Mouse (Mus musculus): ENCODE results near the gene Ebi3.
"Not testable (repeated sequence)": the region's sequence is repeated elsewhere in the genome, so short reads cannot be mapped to it uniquely, and the experiment has no call there.

Ebi3 gene

GRCm38 (mm10) chr17:55952447-55953027, at the start of gene Ebi3:
Gene Ebi3 (plus strand): TSS chr17:55952640.
- DNase-seq (ENCODE audit: low spot score in 2 of 2), result no peak

- DNase-seq (ENCODE audit: low spot score in 2 of 2), result no peak
These were observed 49.4 kb upstream of the Ebi3 start for GRCm38 (mm10) chr17:55903087-55903486.

- DNase-seq (ENCODE audit: low spot score in 2 of 2), result no peak
These were observed 48.8 kb upstream of the Ebi3 start for GRCm38 (mm10) chr17:55903687-55904086.

DNA sequence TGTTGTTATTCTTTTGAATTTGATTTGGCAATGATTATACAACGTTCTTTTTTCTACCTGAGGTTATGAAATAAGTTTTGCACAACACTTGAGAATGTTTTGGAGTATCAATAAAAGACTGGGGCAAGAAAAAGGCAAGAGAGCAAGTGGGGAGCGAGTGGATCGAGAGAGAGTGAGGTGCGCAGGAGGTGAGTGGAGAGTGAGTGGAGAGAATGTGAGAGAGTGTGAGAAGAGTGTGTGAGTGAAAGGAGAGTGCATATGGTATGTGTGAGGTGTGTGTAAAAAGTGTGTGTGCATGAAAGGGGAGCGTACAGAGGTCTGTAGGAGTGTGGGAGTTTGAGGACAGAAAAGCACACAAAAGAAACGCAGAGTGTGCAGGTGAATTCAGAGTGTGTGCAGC, 48.3 kb upstream of the Ebi3 start:
- DNase-seq (ENCODE audit: low spot score in 2 of 2), result no peak

GRCm38 (mm10) chr17:55906669-55907068, 45.8 kb upstream of the Ebi3 start:
- DNase-seq (ENCODE audit: low spot score in 2 of 2), result no peak

DNA sequence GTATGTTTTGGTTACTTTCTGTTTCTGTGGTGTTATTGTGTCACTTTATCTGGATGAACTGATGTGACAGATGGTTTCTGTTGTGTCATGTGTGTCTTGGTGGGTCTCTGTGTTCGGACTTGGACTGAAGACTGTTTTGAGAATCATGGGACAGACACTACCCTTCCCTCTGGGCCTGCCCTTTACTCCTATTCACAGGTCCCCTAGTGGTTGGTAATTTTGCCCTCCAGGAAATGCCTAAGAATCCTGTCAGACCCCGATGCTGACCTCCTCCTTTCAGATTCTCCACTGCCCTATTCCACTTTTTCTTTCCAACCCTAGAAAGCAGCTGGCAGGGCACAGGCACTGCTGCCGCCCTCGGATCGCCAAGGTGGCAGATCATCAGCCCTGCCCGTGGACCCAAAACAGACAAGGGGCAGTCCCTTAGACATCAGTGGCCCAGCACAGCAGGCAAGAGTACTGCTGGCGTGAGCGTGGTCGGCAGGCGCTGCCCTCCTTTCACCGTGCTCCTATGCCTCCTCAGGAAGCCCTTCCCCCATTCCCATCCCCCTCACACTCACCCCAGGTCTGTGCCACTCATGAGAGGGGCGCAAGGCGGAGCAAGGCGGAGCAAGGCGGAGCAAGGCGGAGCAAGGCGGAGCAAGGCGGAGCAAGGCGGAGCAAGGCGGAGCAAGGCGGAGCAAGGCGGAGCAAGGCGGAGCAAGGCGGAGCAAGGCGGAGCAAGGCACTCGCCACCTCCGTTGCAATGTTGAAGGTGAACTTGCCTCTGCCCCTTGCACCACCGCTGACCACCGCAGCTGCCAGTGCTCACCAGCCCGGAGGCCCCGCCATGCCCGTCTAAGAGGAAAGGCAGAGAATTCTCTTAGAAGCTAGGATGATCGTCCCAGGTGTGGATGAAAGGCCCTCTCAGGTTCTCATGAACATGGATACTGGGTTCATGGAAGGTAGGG, 20.6 kb upstream of the Ebi3 start:
- DNase-seq (ENCODE audit: low spot score in 2 of 2), result peak in 1 of 2 experiments; percentile 53

DNA sequence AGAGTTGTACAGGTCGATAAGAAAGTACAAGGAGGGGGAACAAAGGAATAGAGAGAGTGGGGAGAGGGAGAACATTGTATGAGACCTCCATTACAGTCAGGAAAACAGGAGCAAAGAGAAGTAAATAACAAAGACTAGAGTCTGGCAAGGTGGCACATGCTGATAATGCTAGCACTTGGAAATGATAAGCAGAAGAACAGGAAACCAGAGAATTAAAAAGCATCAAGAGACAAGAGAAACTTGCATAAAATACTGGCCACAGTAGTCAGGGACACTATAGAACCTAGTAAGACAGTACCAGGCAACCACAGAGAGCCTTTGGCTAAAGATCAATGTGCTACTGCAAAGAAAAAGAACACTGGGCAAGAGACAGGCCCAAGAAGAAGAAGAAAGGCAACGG, 19.8 kb upstream of the Ebi3 start:
- no peak for DNase-seq (ENCODE audit: low spot score in 2 of 2)

DNA sequence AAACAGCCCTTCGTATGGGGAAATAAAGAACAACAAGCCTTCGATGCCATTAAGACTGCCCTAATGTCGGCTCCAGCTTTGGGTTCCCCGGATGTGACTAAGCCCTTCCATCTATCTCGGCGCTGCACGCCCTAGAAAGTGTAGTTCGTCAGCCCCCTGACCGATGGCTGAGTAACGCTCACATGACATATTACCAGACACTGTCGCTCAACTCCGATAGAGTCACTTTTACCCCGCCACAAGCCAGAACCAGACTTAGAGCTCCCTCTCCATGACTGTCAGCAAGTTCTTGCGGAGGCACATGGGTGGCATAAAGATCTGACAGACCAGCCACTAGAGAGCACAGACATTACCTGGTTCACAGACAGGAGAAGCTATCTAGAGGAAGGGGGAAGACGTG, 19.2 kb upstream of the Ebi3 start:
- DNase-seq (ENCODE audit: low spot score in 2 of 2), result no peak

DNA sequence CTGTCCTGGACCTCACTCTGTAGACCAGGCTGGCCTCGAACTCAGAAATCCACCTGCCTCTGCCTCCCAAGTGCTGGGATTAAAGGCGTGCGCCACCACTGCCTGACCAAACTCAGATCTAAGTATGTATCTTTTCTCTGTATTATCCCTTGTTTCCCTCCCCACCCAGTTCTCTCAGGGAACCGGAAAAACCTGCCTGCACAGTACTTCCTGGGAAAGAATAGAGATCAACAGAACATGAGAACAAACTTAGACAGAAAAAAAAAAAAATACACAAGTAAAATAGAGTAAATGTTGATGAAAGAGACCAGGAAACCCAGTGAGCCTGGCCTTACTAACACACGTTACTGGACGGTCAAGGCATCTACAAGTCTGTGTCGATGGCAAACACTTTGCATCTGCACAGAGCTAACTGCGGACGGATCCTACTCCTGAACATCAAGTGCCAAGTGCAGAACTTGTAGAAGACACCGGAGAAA, 8.0 kb upstream of the Ebi3 start:
- DNase-seq (ENCODE audit: low spot score in 2 of 2), result not testable (repeated sequence)

- DNase-seq (ENCODE audit: low spot score in 2 of 2), result peak; percentile 93 to 97
These were observed 7.4 kb upstream of the Ebi3 start for GRCm38 (mm10) chr17:55944866-55945682.

- no peak for DNase-seq (ENCODE audit: low spot score in 2 of 2)
These were observed 6.7 kb upstream of the Ebi3 start for GRCm38 (mm10) chr17:55945696-55946095.

GRCm38 (mm10) chr17:55948647-55949046, 3.8 kb upstream of the Ebi3 start:
- no peak for DNase-seq (ENCODE audit: low spot score in 2 of 2)

- DNase-seq (ENCODE audit: low spot score in 2 of 2), result no peak
These were observed 3.0 kb upstream of the Ebi3 start, which contains the start of gene Zfp119b for GRCm38 (mm10) chr17:55949400-55949799. Gene Zfp119b (minus strand): TSS chr17:55949500.

DNA sequence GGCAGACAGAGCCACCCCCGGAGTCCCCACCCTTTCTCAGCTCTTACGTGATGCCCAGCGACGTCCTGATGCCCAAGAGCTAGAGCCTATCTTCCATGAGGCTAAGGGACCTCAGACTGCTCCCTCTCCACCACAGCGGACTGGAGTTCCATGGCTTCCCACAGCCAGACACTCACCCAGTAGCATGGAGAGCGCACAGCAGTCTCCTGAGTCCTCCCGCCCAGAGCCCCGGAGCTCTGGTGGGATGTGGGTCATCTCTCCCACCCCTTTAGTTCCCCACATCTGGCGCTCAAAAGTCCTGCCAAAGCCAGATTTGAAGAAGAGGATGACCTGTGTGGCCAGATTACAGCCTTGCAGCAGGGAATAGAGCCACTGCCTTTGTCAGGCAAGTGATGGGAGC, 1.8 kb upstream of the Ebi3 start:
- DNase-seq (ENCODE audit: low spot score in 2 of 2), result no peak

- no peak for DNase-seq (ENCODE audit: low spot score in 2 of 2)
These were observed 399 bp upstream of the Ebi3 start for GRCm38 (mm10) chr17:55952041-55952440.

DNA sequence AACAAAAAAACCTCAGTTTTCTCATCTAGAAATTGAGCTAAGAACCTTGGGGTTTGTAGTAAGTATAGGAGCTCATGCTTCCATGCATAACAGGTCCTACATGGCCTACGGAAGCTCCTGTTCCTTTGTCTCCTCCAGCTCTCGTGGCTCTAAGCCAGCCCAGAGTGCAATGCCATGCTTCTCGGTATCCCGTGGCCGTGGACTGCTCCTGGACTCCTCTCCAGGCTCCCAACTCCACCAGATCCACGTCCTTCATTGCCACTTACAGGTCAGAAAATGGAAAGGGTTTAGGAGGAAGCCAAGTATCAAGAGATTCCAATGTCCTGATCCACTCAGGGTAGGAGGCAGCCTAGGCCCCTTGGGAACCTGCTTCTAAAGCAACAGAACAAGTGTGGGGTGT, 1.3 kb downstream of the Ebi3 start:
- DNase-seq (ENCODE audit: low spot score in 2 of 2), result no peak

- no peak for DNase-seq (ENCODE audit: low spot score in 2 of 2)
These were observed 1.8 kb downstream of the Ebi3 start for GRCm38 (mm10) chr17:55954229-55954628.

DNA sequence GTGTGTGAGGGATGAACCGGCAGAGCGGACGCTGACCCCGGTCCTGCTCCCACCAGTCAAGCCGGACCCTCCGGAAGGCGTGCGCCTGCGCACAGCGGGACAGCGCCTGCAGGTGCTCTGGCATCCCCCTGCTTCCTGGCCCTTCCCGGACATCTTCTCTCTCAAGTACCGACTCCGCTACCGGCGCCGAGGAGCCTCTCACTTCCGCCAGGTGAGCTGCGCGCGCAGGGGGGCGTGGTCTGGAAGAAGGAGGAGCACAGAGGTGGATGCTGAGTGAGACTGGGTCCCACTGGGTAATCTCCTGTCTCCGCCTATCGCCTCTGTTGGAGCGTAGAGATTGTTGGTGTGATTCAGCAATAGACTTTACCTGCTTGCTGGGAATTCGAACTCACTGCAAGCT, 3.7 kb downstream of the Ebi3 start:
- peak; percentile 78 to 79 for DNase-seq (ENCODE audit: low spot score in 2 of 2)

- DNase-seq (ENCODE audit: low spot score in 2 of 2), result no peak
These were observed 4.2 kb downstream of the Ebi3 start for GRCm38 (mm10) chr17:55956591-55956990.

- no peak for DNase-seq (ENCODE audit: low spot score in 2 of 2)
These were observed 4.7 kb downstream of the Ebi3 start for GRCm38 (mm10) chr17:55957168-55957567.

GRCm38 (mm10) chr17:55957726-55958583, 5.5 kb downstream of the Ebi3 start:
- DNase-seq (ENCODE audit: low spot score in 2 of 2), result no peak
